18 mouse cellular contexts compared by ENCODE assay signal in genomic region chr4:43634621-43635374, GRCm38 (mm10). TPM values are rescaled to one million over a fixed set of nuclear protein-coding genes. Genes with fewer than 3 reads are reported as not detected.
A peak's percentile ranks its signal among the peaks of the same experiment; 100 is the strongest.
DNase-seq lines count a peak whose midpoint lies in the region; ATAC-seq lines count a peak whose summit lies in the region.
"Had no signal": no experiment of that assay in that cellular context is flagged by ENCODE, and none has a peak within 500 bp of the region (broad histone marks: within the 10 kb centered on the region; RNA-seq: fewer than 3 reads in every experiment).

No protein-coding gene starts in this region.

- H3K27ac ChIP-seq in hindbrain, embryonic 13.5 days = no peak overlapping the region
- H3K27ac ChIP-seq in hindbrain, embryonic 14.5 days = no peak overlapping the region
- H3K27ac ChIP-seq in neural tube, embryonic 13.5 days (replicated peaks) = no peak overlapping the region
- H3K27ac ChIP-seq: heart, embryonic 15.5 days; hindbrain, embryonic 15.5 days had no signal

- ATAC-seq in hindbrain, embryonic 13.5 days (ENCODE audit: low FRiP score) = no peak
- ATAC-seq in hindbrain, embryonic 14.5 days (ENCODE audit: low FRiP score) = no peak
- ATAC-seq in neural tube, embryonic 13.5 days (ENCODE audit: low read depth) = no peak
- ATAC-seq: activated CD4-positive, CD25-positive, alpha-beta regulatory T cell, adult 4 months had no signal

- H3K9me3 ChIP-seq in hindbrain, embryonic 13.5 days = no peaks in the 10 kb centered on the region
- H3K9me3 ChIP-seq in hindbrain, embryonic 14.5 days (ENCODE audit: control insufficient read depth, low read length) = no peaks in the 10 kb centered on the region
- no peaks in the 10 kb centered on the region for H3K9me3 ChIP-seq in neural tube, embryonic 13.5 days
- H3K9me3 ChIP-seq: heart, embryonic 15.5 days; hindbrain, embryonic 15.5 days had no signal

- H3K27me3 ChIP-seq in hindbrain, embryonic 13.5 days = no peaks in the 10 kb centered on the region
- H3K27me3 ChIP-seq in hindbrain, embryonic 14.5 days (ENCODE audit: control insufficient read depth, insufficient read depth, low read length) = no peaks in the 10 kb centered on the region
- no peaks in the 10 kb centered on the region for H3K27me3 ChIP-seq in neural tube, embryonic 13.5 days
- H3K27me3 ChIP-seq: hindbrain, embryonic 15.5 days had no signal

- H3K4me3 ChIP-seq in hindbrain, embryonic 13.5 days = no peak overlapping the region
- no peak overlapping the region for H3K4me3 ChIP-seq in hindbrain, embryonic 14.5 days (replicated peaks; ENCODE audit: low read length)
- 0 out of 2 replicates have a peak overlapping the region, but pooled peaks have one; percentile 64 for H3K4me3 ChIP-seq in neural tube, embryonic 13.5 days
- H3K4me3 ChIP-seq: heart, embryonic 15.5 days; hindbrain, embryonic 15.5 days had no signal

- DNase-seq in cerebellum, adult 9-10 months = peak; percentile 3
- no peak for DNase-seq in cerebellum, adult 9-11 months
- no peak for DNase-seq in hindbrain, embryonic 14.5 days (ENCODE audit: low spot score)
- peak; percentile 5 to 12 for DNase-seq in right cerebral cortex, postnatal 10 days (ENCODE audit: low spot score in 2 of 2)
- no peak for DNase-seq in right cerebral cortex, postnatal 14 days
- DNase-seq in ovary, postnatal 10 days (ENCODE audit: low spot score) = no peak
- DNase-seq: adrenal gland, postnatal 25 days; cerebellum, postnatal 14 days; gastrocnemius, postnatal 14 days; kidney, adult 2 months; midbrain, embryonic 14.5 days; spleen, adult 18-20 months had no signal

- WGBS in hindbrain, embryonic 13.5 days = 91% methylated on average over 7 of the region's 7 CpGs
- 87% methylated on average over 7 of the region's 7 CpGs for WGBS in hindbrain, embryonic 14.5 days
- 79% methylated on average over 7 of the region's 7 CpGs for WGBS in neural tube, embryonic 13.5 days

- H3K9ac ChIP-seq in hindbrain, embryonic 13.5 days = peak overlapping the region; percentile 29; the same call in 1 of the 2 replicates
- H3K9ac ChIP-seq in hindbrain, embryonic 14.5 days = no peak overlapping the region
- H3K9ac ChIP-seq in neural tube, embryonic 13.5 days = peak overlapping the region; percentile 43; the same call in 1 of the 2 replicates
- H3K9ac ChIP-seq: heart, embryonic 15.5 days; hindbrain, embryonic 15.5 days had no signal

- H3K36me3 ChIP-seq in hindbrain, embryonic 13.5 days = no peaks in the 10 kb centered on the region
- H3K36me3 ChIP-seq in hindbrain, embryonic 14.5 days (replicated peaks; ENCODE audit: control insufficient read depth, insufficient read depth) = no peaks in the 10 kb centered on the region
- H3K36me3 ChIP-seq in neural tube, embryonic 13.5 days = no peaks in the 10 kb centered on the region
- H3K36me3 ChIP-seq: heart, embryonic 15.5 days; hindbrain, embryonic 15.5 days had no signal

- H3K4me1 ChIP-seq in hindbrain, embryonic 13.5 days (replicated peaks) = peaks cover 58% of the 10 kb centered on the region
- H3K4me1 ChIP-seq in hindbrain, embryonic 14.5 days (replicated peaks; ENCODE audit: control insufficient read depth, insufficient read depth, low read length) = peaks cover 37% of the 10 kb centered on the region
- peaks cover 60% of the 10 kb centered on the region for H3K4me1 ChIP-seq in neural tube, embryonic 13.5 days (replicated peaks)

- no peak overlapping the region; the same call in 1 of the 2 replicates for H3K4me2 ChIP-seq in hindbrain, embryonic 13.5 days
- H3K4me2 ChIP-seq in hindbrain, embryonic 14.5 days (replicated peaks) = no peak overlapping the region
- H3K4me2 ChIP-seq in neural tube, embryonic 13.5 days = peak overlapping the region; percentile 86
- H3K4me2 ChIP-seq: heart, embryonic 15.5 days; hindbrain, embryonic 15.5 days; liver, embryonic 11.5 days had no signal

RNA-seq across cellular contexts. Expression of gene Npr2, which starts 3.1 kb away (rescaled TPM):
- 17.1 and 18.5 TPM in 2 replicates for polyA plus RNA-seq in hindbrain, embryonic 13.5 days (2015; fragmentation: Nextera tagmentation; extraction: Ambion mirVana)
- 13.3 and 14.2 TPM in 2 replicates for polyA plus RNA-seq in hindbrain, embryonic 14.5 days (2014; fragmentation: Nextera tagmentation; extraction: Ambion mirVana)
- 26.9 and 27.8 TPM in 2 replicates for polyA plus RNA-seq in neural tube, embryonic 13.5 days (2015; fragmentation: Nextera tagmentation; extraction: Ambion mirVana)
- polyA plus RNA-seq: activated CD4-positive, CD25-positive, alpha-beta regulatory T cell, adult 4 months had no signal

RNA-seq across cellular contexts. Expression of gene Spag8, which starts 18.6 kb away (rescaled TPM):
- 6.1 and 8.4 TPM in 2 replicates for polyA plus RNA-seq in hindbrain, embryonic 13.5 days (2015; fragmentation: Nextera tagmentation; extraction: Ambion mirVana)
- 5.5 and 9.3 TPM in 2 replicates for polyA plus RNA-seq in hindbrain, embryonic 14.5 days (2014; fragmentation: Nextera tagmentation; extraction: Ambion mirVana)
- 3.5 and 4.1 TPM in 2 replicates for polyA plus RNA-seq in neural tube, embryonic 13.5 days (2015; fragmentation: Nextera tagmentation; extraction: Ambion mirVana)
- polyA plus RNA-seq: activated CD4-positive, CD25-positive, alpha-beta regulatory T cell, adult 4 months had no signal

RNA-seq across cellular contexts. Expression of gene Hint2, which starts 21.5 kb away (rescaled TPM):
- 74.8 and 78.6 TPM in 2 replicates for polyA plus RNA-seq in hindbrain, embryonic 13.5 days (2015; fragmentation: Nextera tagmentation; extraction: Ambion mirVana)
- 70.1 and 77.0 TPM in 2 replicates for polyA plus RNA-seq in hindbrain, embryonic 14.5 days (2014; fragmentation: Nextera tagmentation; extraction: Ambion mirVana)
- polyA plus RNA-seq in neural tube, embryonic 13.5 days (2015; fragmentation: Nextera tagmentation; extraction: Ambion mirVana) = 76.8 and 84.9 TPM in 2 replicates

RNA-seq across cellular contexts. Expression of gene Tmem8b, which starts 34.0 kb away (rescaled TPM):
- 16.2 and 16.6 TPM in 2 replicates for polyA plus RNA-seq in hindbrain, embryonic 13.5 days (2015; fragmentation: Nextera tagmentation; extraction: Ambion mirVana)
- polyA plus RNA-seq in hindbrain, embryonic 14.5 days (2014; fragmentation: Nextera tagmentation; extraction: Ambion mirVana) = 8.7 and 10.5 TPM in 2 replicates
- 13.5 and 15.6 TPM in 2 replicates for polyA plus RNA-seq in neural tube, embryonic 13.5 days (2015; fragmentation: Nextera tagmentation; extraction: Ambion mirVana)

RNA-seq across cellular contexts. Expression of gene Fam221b, which starts 34.1 kb away (rescaled TPM):
- polyA plus RNA-seq in hindbrain, embryonic 13.5 days (2015; fragmentation: Nextera tagmentation; extraction: Ambion mirVana) = 2.3 and 2.8 TPM in 2 replicates
- 1.9 and 2.2 TPM in 2 replicates for polyA plus RNA-seq in hindbrain, embryonic 14.5 days (2014; fragmentation: Nextera tagmentation; extraction: Ambion mirVana)
- polyA plus RNA-seq in neural tube, embryonic 13.5 days (2015; fragmentation: Nextera tagmentation; extraction: Ambion mirVana) = 2.4 and 2.9 TPM in 2 replicates

Comparison
In these comparisons a context has a peak if more than half of its experiments do, and no peak if none do; other contexts are left out.
1. DNase-seq: peak in cerebellum, adult 9-10 months (single experiment) and right cerebral cortex, postnatal 10 days (2 of 2); none in cerebellum, adult 9-11 months (single experiment), hindbrain, embryonic 14.5 days (single experiment), right cerebral cortex, postnatal 14 days (single experiment) and ovary, postnatal 10 days (single experiment).